Mouse (Mus musculus): ENCODE data around the gene Il20ra.

- TF ChIP-seq CTCF (IDR thresholded peaks at IDR 0.05; ENCODE audit: low read depth, low read length): no peak
- TF ChIP-seq POLR2AphosphoS5 (IDR thresholded peaks at IDR 0.05; ENCODE audit: insufficient replicate concordance, low read depth, low read length): no peak
- TF ChIP-seq GATA1 (IDR thresholded peaks at IDR 0.05; ENCODE audit: borderline replicate concordance, low read length): no peak
Observed at GRCm38 (mm10) chr10:19711020-19711419, 1.4 kb upstream of the Il20ra start.
